Mouse (Mus musculus) embryonic facial prominence, embryonic 14.5 days (tissue): ENCODE measurements around the gene Tnfrsf23. TPM values are rescaled to one million over a fixed set of nuclear protein-coding genes. Genes with fewer than 3 reads are reported as not detected.

ENCODE experiments used
- ATAC-seq: fragments of 200-750 bp; cut with Nextera tagmentation; 2 replicates; pipeline ENCODE4 v1.8.0; 2017; ENCODE audit warnings: low read depth, moderate number of reproducible peaks, moderate TSS enrichment
- DNase-seq: peaks from one replicate; pipeline ENCODE4 v3.0.0-alpha.2; 2015; ENCODE audit warnings: low spot score
- H3K27ac ChIP-seq: fragments of 300-500 bp; sonication (generic); replicated peaks from 2 replicates; pipeline ENCODE4 v1.5.1; 2014; ENCODE audit warnings: low read depth, mild to moderate bottlenecking, low read length, moderate library complexity
- H3K27me3 ChIP-seq: fragments of 300-500 bp; sonication (generic); replicated peaks from 2 replicates; pipeline ENCODE4 v1.6.1; 2014; ENCODE audit warnings: low read length; ENCODE audit not compliant: control insufficient read depth, insufficient read depth
- H3K36me3 ChIP-seq: fragments of 300-500 bp; sonication (generic); 2 replicates; pipeline ENCODE4 v1.6.1; 2014; ENCODE audit warnings: low read length, mixed read lengths; ENCODE audit not compliant: control insufficient read depth, insufficient read depth
- H3K4me1 ChIP-seq: fragments of 300-500 bp; sonication (generic); 2 replicates; pipeline ENCODE4 v1.6.1; 2014; ENCODE audit warnings: antibody characterized with exemption, low read length; ENCODE audit not compliant: control insufficient read depth, insufficient read depth
- H3K4me2 ChIP-seq: fragments of 300-500 bp; sonication (generic); 2 replicates; pipeline ENCODE4 v1.6.1; 2014; ENCODE audit warnings: low read depth, mild to moderate bottlenecking, low read length, moderate library complexity, mixed read lengths
- H3K4me3 ChIP-seq: fragments of 300-500 bp; sonication (generic); 2 replicates; pipeline ENCODE4 v1.5.1; 2014; ENCODE audit warnings: low read depth, mild to moderate bottlenecking, low read length
- H3K9ac ChIP-seq: fragments of 300-500 bp; sonication (generic); 2 replicates; pipeline ENCODE4 v1.6.1; 2014; ENCODE audit warnings: low read depth, mild to moderate bottlenecking, low read length, moderate library complexity, mixed read lengths
- H3K9me3 ChIP-seq: fragments of 300-500 bp; sonication (generic); 2 replicates; pipeline ENCODE4 v1.6.1; 2016; ENCODE audit warnings: low read length; ENCODE audit not compliant: control insufficient read depth
- WGBS: fragments of 180-500 bp; shearing (Covaris S2); extraction: QIAGEN DNeasy Blood & Tissue Kit; methylation state at CpG from one replicate; pipeline ENCODE4 v1.1.7; 2014; 5-methylcytosine and 5-hydroxymethylcytosine counted together
- polyA plus RNA-seq: library from polyadenylated mRNA; unstranded; fragments of >200 nt; fragmentation: Nextera tagmentation; extraction: Ambion mirVana; gene quantifications from 2 replicates; pipeline ENCODE4 v1.2.1, GENCODE M21; 2014

Tnfrsf23 gene
- polyA plus RNA-seq, 1 experiment from 2014 or later = 7.0 TPM

- no peak overlapping the region for H3K9ac ChIP-seq
- no peaks in the 10 kb centered on the region for H3K27me3 ChIP-seq
- DNase-seq = no peak
- H3K4me1 ChIP-seq = no peaks in the 10 kb centered on the region
- peaks cover 50% of the 10 kb centered on the region for H3K36me3 ChIP-seq
- no peaks in the 10 kb centered on the region for H3K9me3 ChIP-seq
- no peak overlapping the region for H3K27ac ChIP-seq
- H3K4me3 ChIP-seq = no peak overlapping the region
- H3K4me2 ChIP-seq = no peak overlapping the region
- 79% methylated on average over 8 of the region's 8 CpGs for WGBS
- no peak for ATAC-seq
These were observed 27.2 kb upstream of the Tnfrsf23 start for GRCm38 (mm10) chr7:143712771-143713348.

GRCm38 (mm10) chr7:143712023-143712422, 26.4 kb upstream of the Tnfrsf23 start:
- H3K36me3 ChIP-seq = peaks cover 53% of the 10 kb centered on the region
- DNase-seq (peak; percentile 45), ATAC-seq (no peak)
- H3K27ac ChIP-seq = no peak overlapping the region
- H3K27me3 ChIP-seq = no peaks in the 10 kb centered on the region
- no peak overlapping the region for H3K4me3 ChIP-seq
- 72% methylated on average over 4 of the region's 4 CpGs for WGBS
- H3K9me3 ChIP-seq = no peaks in the 10 kb centered on the region
- H3K4me1 ChIP-seq = no peaks in the 10 kb centered on the region
- H3K9ac ChIP-seq = no peak overlapping the region
- no peak overlapping the region for H3K4me2 ChIP-seq

- 82% methylated on average over 6 of the region's 7 CpGs for WGBS
- no peak for DNase-seq
- H3K4me3 ChIP-seq = no peak overlapping the region
- no peak for ATAC-seq
- H3K9ac ChIP-seq = no peak overlapping the region
- no peak overlapping the region for H3K4me2 ChIP-seq
- H3K27me3 ChIP-seq = no peaks in the 10 kb centered on the region
- H3K4me1 ChIP-seq = no peaks in the 10 kb centered on the region
- H3K27ac ChIP-seq = no peak overlapping the region
- peaks cover 53% of the 10 kb centered on the region for H3K36me3 ChIP-seq
- no peaks in the 10 kb centered on the region for H3K9me3 ChIP-seq
These were observed 25.7 kb upstream of the Tnfrsf23 start for GRCm38 (mm10) chr7:143711381-143711780.

- Histone ChIP-seq H3K27ac (no peak overlapping the region), H3K4me2 (no peak overlapping the region), H3K36me3 (peaks cover 55% of the 10 kb centered on the region), H3K4me3 (no peak overlapping the region), H3K4me1 (no peaks in the 10 kb centered on the region), H3K27me3 (no peaks in the 10 kb centered on the region), H3K9me3 (no peaks in the 10 kb centered on the region), H3K9ac (no peak overlapping the region)
- WGBS = 88% methylated on average over 7 of the region's 7 CpGs
- ATAC-seq = no peak
- no peak for DNase-seq
These were observed 23.7 kb upstream of the Tnfrsf23 start for GRCm38 (mm10) chr7:143709395-143709794.

- Histone ChIP-seq H3K4me3 (no peak overlapping the region), H3K4me2 (no peak overlapping the region), H3K9me3 (no peaks in the 10 kb centered on the region), H3K36me3 (peaks cover 59% of the 10 kb centered on the region), H3K9ac (no peak overlapping the region), H3K4me1 (no peaks in the 10 kb centered on the region), H3K27me3 (no peaks in the 10 kb centered on the region), H3K27ac (no peak overlapping the region)
- 34% methylated on average over 7 of the region's 7 CpGs for WGBS
- ATAC-seq (peak; percentile 85), DNase-seq (peak; percentile 97)
These were observed 21.2 kb upstream of the Tnfrsf23 start for GRCm38 (mm10) chr7:143706697-143707438.

- DNase-seq = no peak
- no peak for ATAC-seq
- Histone ChIP-seq H3K27ac (no peak overlapping the region), H3K4me3 (no peak overlapping the region), H3K4me1 (no peaks in the 10 kb centered on the region), H3K9ac (no peak overlapping the region), H3K4me2 (no peak overlapping the region), H3K9me3 (0 out of 2 replicates have a peak, but pooled peaks cover 3% of the 10 kb centered on the region), H3K36me3 (peaks cover 83% of the 10 kb centered on the region), H3K27me3 (no peaks in the 10 kb centered on the region)
- WGBS = 62% methylated on average over 2 of the region's 2 CpGs
These were observed 10.5 kb upstream of the Tnfrsf23 start for GRCm38 (mm10) chr7:143696140-143696539.

GRCm38 (mm10) chr7:143694550-143694949, 8.9 kb upstream of the Tnfrsf23 start:
- Histone ChIP-seq H3K36me3 (peaks cover 91% of the 10 kb centered on the region), H3K9me3 (0 out of 2 replicates have a peak, but pooled peaks cover 3% of the 10 kb centered on the region), H3K4me2 (no peak overlapping the region), H3K27me3 (no peaks in the 10 kb centered on the region), H3K27ac (no peak overlapping the region), H3K9ac (no peak overlapping the region), H3K4me1 (no peaks in the 10 kb centered on the region), H3K4me3 (no peak overlapping the region)
- ATAC-seq (no peak), DNase-seq (no peak)
- WGBS = 94% methylated on average over 7 of the region's 7 CpGs

- 86% methylated on average over 12 of the region's 12 CpGs for WGBS
- no peak overlapping the region for H3K4me2 ChIP-seq
- ATAC-seq (no peak), DNase-seq (no peak)
- H3K4me1 ChIP-seq = no peaks in the 10 kb centered on the region
- H3K27me3 ChIP-seq = no peaks in the 10 kb centered on the region
- peaks cover 97% of the 10 kb centered on the region for H3K36me3 ChIP-seq
- H3K9me3 ChIP-seq = 0 out of 2 replicates have a peak, but pooled peaks cover 3% of the 10 kb centered on the region
- H3K4me3 ChIP-seq = no peak overlapping the region
- no peak overlapping the region for H3K27ac ChIP-seq
- no peak overlapping the region for H3K9ac ChIP-seq
These were observed 7.3 kb upstream of the Tnfrsf23 start for GRCm38 (mm10) chr7:143692746-143693510.
